Mouse (Mus musculus): ENCODE measurements at regions not wholly inside any gene's neighbourhood (a gene's known extent, or its start where the extent isn't known, plus 50 kb on each side); places are given as distances from the start of the nearest gene placed in this dataset.

- H3K27me3 ChIP-seq (replicated peaks; ENCODE audit: control insufficient read depth, insufficient read depth, low read length): no peaks in the 10 kb centered on the region
- no peak for ATAC-seq
- H3K4me3 ChIP-seq (ENCODE audit: low read length): no peak overlapping the region
- no peaks in the 10 kb centered on the region for H3K9me3 ChIP-seq (ENCODE audit: control insufficient read depth, low read length)
- WGBS: 83% methylated on average over 4 of the region's 4 CpGs
- H3K4me2 ChIP-seq (ENCODE audit: low read depth, low read length): no peak overlapping the region
- H3K9ac ChIP-seq (ENCODE audit: low read depth, low read length): no peak overlapping the region
- no peaks in the 10 kb centered on the region for H3K36me3 ChIP-seq (ENCODE audit: control insufficient read depth, insufficient read depth, low read length)
- H3K4me1 ChIP-seq (ENCODE audit: control insufficient read depth, insufficient read depth, low read length): peaks cover 16% of the 10 kb centered on the region
- H3K27ac ChIP-seq (ENCODE audit: low read length): no peak overlapping the region
These were observed 236.1 kb downstream of the Sox4 start for GRCm38 (mm10) chr13:28717404-28717803.

- no peak overlapping the region for H3K27ac ChIP-seq (ENCODE audit: low read length)
- no peaks in the 10 kb centered on the region for H3K4me1 ChIP-seq (ENCODE audit: control insufficient read depth, insufficient read depth, low read length)
- no peak overlapping the region for H3K4me3 ChIP-seq (ENCODE audit: low read length)
- H3K4me2 ChIP-seq (ENCODE audit: low read depth, low read length): no peak overlapping the region
- ATAC-seq: no peak
- H3K36me3 ChIP-seq (ENCODE audit: control insufficient read depth, insufficient read depth, low read length): no peaks in the 10 kb centered on the region
- H3K9ac ChIP-seq (ENCODE audit: low read depth, low read length): no peak overlapping the region
- H3K27me3 ChIP-seq (replicated peaks; ENCODE audit: control insufficient read depth, insufficient read depth, low read length): no peaks in the 10 kb centered on the region
- H3K9me3 ChIP-seq (ENCODE audit: control insufficient read depth, low read length): no peaks in the 10 kb centered on the region
- WGBS: 78% methylated on average over 7 of the region's 7 CpGs
These were observed 243.5 kb downstream of the Sox4 start for GRCm38 (mm10) chr13:28709966-28710365.

GRCm38 (mm10) chr13:28701309-28701708, 252.2 kb downstream of the Sox4 start:
- Histone ChIP-seq H3K27me3 (replicated peaks; ENCODE audit: control insufficient read depth, insufficient read depth, low read length) (no peaks in the 10 kb centered on the region), H3K9ac (ENCODE audit: low read depth, low read length) (no peak overlapping the region), H3K4me1 (ENCODE audit: control insufficient read depth, insufficient read depth, low read length) (no peaks in the 10 kb centered on the region), H3K36me3 (ENCODE audit: control insufficient read depth, insufficient read depth, low read length) (no peaks in the 10 kb centered on the region), H3K4me3 (ENCODE audit: low read length) (no peak overlapping the region), H3K4me2 (ENCODE audit: low read depth, low read length) (no peak overlapping the region), H3K9me3 (ENCODE audit: control insufficient read depth, low read length) (no peaks in the 10 kb centered on the region), H3K27ac (ENCODE audit: low read length) (no peak overlapping the region)
- no peak for ATAC-seq
- WGBS: 78% methylated on average over 1 of the region's 1 CpGs

- no peak for ATAC-seq
- H3K9me3 ChIP-seq (ENCODE audit: control insufficient read depth, low read length): no peaks in the 10 kb centered on the region
- H3K4me2 ChIP-seq (ENCODE audit: low read depth, low read length): no peak overlapping the region
These were observed 253.4 kb downstream of the Sox4 start for GRCm38 (mm10) chr13:28700081-28700480.

GRCm38 (mm10) chr13:28699490-28700032, 254.0 kb downstream of the Sox4 start:
- no peak overlapping the region for H3K27ac ChIP-seq (ENCODE audit: low read length)
- no peak for ATAC-seq
- H3K4me3 ChIP-seq (ENCODE audit: low read length): no peak overlapping the region
- WGBS: 91% methylated on average over 4 of the region's 4 CpGs
- no peak overlapping the region for H3K9ac ChIP-seq (ENCODE audit: low read depth, low read length)
- no peaks in the 10 kb centered on the region for H3K36me3 ChIP-seq (ENCODE audit: control insufficient read depth, insufficient read depth, low read length)
- H3K4me2 ChIP-seq (ENCODE audit: low read depth, low read length): no peak overlapping the region
- no peaks in the 10 kb centered on the region for H3K4me1 ChIP-seq (ENCODE audit: control insufficient read depth, insufficient read depth, low read length)
- no peaks in the 10 kb centered on the region for H3K27me3 ChIP-seq (replicated peaks; ENCODE audit: control insufficient read depth, insufficient read depth, low read length)
- no peaks in the 10 kb centered on the region for H3K9me3 ChIP-seq (ENCODE audit: control insufficient read depth, low read length)

More at GRCm38 (mm10) chr13:28700081-28700480, 253.4 kb downstream of the Sox4 start:
- Histone ChIP-seq H3K27ac (ENCODE audit: low read length) (no peak overlapping the region), H3K36me3 (ENCODE audit: control insufficient read depth, insufficient read depth, low read length) (no peaks in the 10 kb centered on the region), H3K4me3 (ENCODE audit: low read length) (no peak overlapping the region), H3K4me1 (ENCODE audit: control insufficient read depth, insufficient read depth, low read length) (no peaks in the 10 kb centered on the region), H3K9ac (ENCODE audit: low read depth, low read length) (no peak overlapping the region), H3K27me3 (replicated peaks; ENCODE audit: control insufficient read depth, insufficient read depth, low read length) (no peaks in the 10 kb centered on the region)
- 68% methylated on average over 3 of the region's 3 CpGs for WGBS

- H3K9ac ChIP-seq (ENCODE audit: low read depth, low read length): no peak overlapping the region
- H3K27ac ChIP-seq (ENCODE audit: low read length): no peak overlapping the region
- H3K36me3 ChIP-seq (ENCODE audit: control insufficient read depth, insufficient read depth, low read length): no peaks in the 10 kb centered on the region
- no peaks in the 10 kb centered on the region for H3K27me3 ChIP-seq (replicated peaks; ENCODE audit: control insufficient read depth, insufficient read depth, low read length)
- no peak overlapping the region for H3K4me2 ChIP-seq (ENCODE audit: low read depth, low read length)
- H3K9me3 ChIP-seq (ENCODE audit: control insufficient read depth, low read length): no peaks in the 10 kb centered on the region
- no peak for ATAC-seq
- H3K4me1 ChIP-seq (ENCODE audit: control insufficient read depth, insufficient read depth, low read length): no peaks in the 10 kb centered on the region
- 51% methylated on average over 12 of the region's 12 CpGs for WGBS
- H3K4me3 ChIP-seq (ENCODE audit: low read length): no peak overlapping the region
These were observed 255.5 kb downstream of the Sox4 start for GRCm38 (mm10) chr13:28697796-28698678.

GRCm38 (mm10) chr13:28693078-28693477, 260.4 kb downstream of the Sox4 start:
- no peaks in the 10 kb centered on the region for H3K9me3 ChIP-seq (ENCODE audit: control insufficient read depth, low read length)
- 48% methylated on average over 4 of the region's 4 CpGs for WGBS
- H3K4me3 ChIP-seq (ENCODE audit: low read length): no peak overlapping the region
- H3K9ac ChIP-seq (ENCODE audit: low read depth, low read length): no peak overlapping the region
- H3K4me1 ChIP-seq (ENCODE audit: control insufficient read depth, insufficient read depth, low read length): no peaks in the 10 kb centered on the region
- ATAC-seq: no peak
- no peak overlapping the region for H3K27ac ChIP-seq (ENCODE audit: low read length)
- H3K4me2 ChIP-seq (ENCODE audit: low read depth, low read length): no peak overlapping the region
- H3K27me3 ChIP-seq (replicated peaks; ENCODE audit: control insufficient read depth, insufficient read depth, low read length): no peaks in the 10 kb centered on the region
- no peaks in the 10 kb centered on the region for H3K36me3 ChIP-seq (ENCODE audit: control insufficient read depth, insufficient read depth, low read length)

GRCm38 (mm10) chr13:28692587-28692986, 260.9 kb downstream of the Sox4 start:
- H3K27me3 ChIP-seq (replicated peaks; ENCODE audit: control insufficient read depth, insufficient read depth, low read length): no peaks in the 10 kb centered on the region
- H3K27ac ChIP-seq (ENCODE audit: low read length): no peak overlapping the region
- H3K4me1 ChIP-seq (ENCODE audit: control insufficient read depth, insufficient read depth, low read length): no peaks in the 10 kb centered on the region
- 54% methylated on average over 5 of the region's 5 CpGs for WGBS
- no peak for ATAC-seq
- H3K4me3 ChIP-seq (ENCODE audit: low read length): no peak overlapping the region
- H3K9me3 ChIP-seq (ENCODE audit: control insufficient read depth, low read length): no peaks in the 10 kb centered on the region
- H3K4me2 ChIP-seq (ENCODE audit: low read depth, low read length): no peak overlapping the region
- no peak overlapping the region for H3K9ac ChIP-seq (ENCODE audit: low read depth, low read length)
- no peaks in the 10 kb centered on the region for H3K36me3 ChIP-seq (ENCODE audit: control insufficient read depth, insufficient read depth, low read length)

GRCm38 (mm10) chr13:28690511-28691160, 262.9 kb downstream of the Sox4 start:
- H3K27me3 ChIP-seq (replicated peaks; ENCODE audit: control insufficient read depth, insufficient read depth, low read length): no peaks in the 10 kb centered on the region
- H3K36me3 ChIP-seq (ENCODE audit: control insufficient read depth, insufficient read depth, low read length): no peaks in the 10 kb centered on the region
- H3K27ac ChIP-seq (ENCODE audit: low read length): no peak overlapping the region
- H3K9ac ChIP-seq (ENCODE audit: low read depth, low read length): no peak overlapping the region
- no peak overlapping the region for H3K4me3 ChIP-seq (ENCODE audit: low read length)
- H3K4me1 ChIP-seq (ENCODE audit: control insufficient read depth, insufficient read depth, low read length): no peaks in the 10 kb centered on the region
- WGBS: 74% methylated on average over 5 of the region's 5 CpGs
- no peaks in the 10 kb centered on the region for H3K9me3 ChIP-seq (ENCODE audit: control insufficient read depth, low read length)
- no peak overlapping the region for H3K4me2 ChIP-seq (ENCODE audit: low read depth, low read length)
- ATAC-seq: 0 out of 2 replicates have a peak, but pooled peaks have one; percentile 23

Data from intestine, embryonic 16.5 days (tissue).